Mouse (Mus musculus) small intestine, adult 2 months (tissue): Measurements from ENCODE around the gene Gabrd. TPM values are rescaled to one million over a fixed set of nuclear protein-coding genes. Genes with fewer than 3 reads are reported as not detected.

Experiments
- H3K27ac ChIP-seq: fragments of 200-500 bp; 2 replicates; pipeline ENCODE4 v1.5.1; 2012; ENCODE audit warnings: low read depth, low read length, control low read depth, inconsistent platforms; ENCODE audit not compliant: insufficient read depth
- H3K27me3 ChIP-seq: fragments of 200-500 bp; 2 replicates; pipeline ENCODE4 v1.6.1; 2012; ENCODE audit warnings: mild to moderate bottlenecking, moderate library complexity, low read length, inconsistent platforms; ENCODE audit not compliant: control insufficient read depth, insufficient read depth
- H3K36me3 ChIP-seq: fragments of 200-500 bp; 2 replicates; pipeline ENCODE4 v1.6.1; 2012; ENCODE audit warnings: mild to moderate bottlenecking, low read length, control low read depth, inconsistent platforms; ENCODE audit not compliant: control insufficient read depth, insufficient read depth
- H3K4me1 ChIP-seq: fragments of 200-500 bp; 2 replicates; pipeline ENCODE4 v1.6.1; 2012; ENCODE audit warnings: low read length, inconsistent platforms, mixed read lengths; ENCODE audit not compliant: control insufficient read depth, insufficient read depth, insufficient read length
- H3K4me3 ChIP-seq: fragments of 200-500 bp; 2 replicates; pipeline ENCODE4 v1.5.1; 2012; ENCODE audit warnings: low read depth, mild to moderate bottlenecking, control low read depth, inconsistent platforms, low read length, moderate library complexity
- CTCF ChIP-seq: fragments of 200-500 bp; IDR thresholded peaks from 2 replicates; pipeline ENCODE4 v1.5.1; 2012; ENCODE audit warnings: low read depth, mild to moderate bottlenecking, control low read depth, inconsistent platforms, low read length, moderate library complexity, mixed read lengths; ENCODE audit not compliant: insufficient replicate concordance, insufficient read length; ENCODE audit errors: extremely low read depth
- POLR2A ChIP-seq: fragments of 200-500 bp; IDR thresholded peaks from 2 replicates; pipeline ENCODE4 v1.6.1; 2012; ENCODE audit warnings: low read depth, mild to moderate bottlenecking, control low read depth, inconsistent platforms, low read length, moderate library complexity
- WGBS: fragments of 180-500 bp; shearing (Covaris S2); methylation state at CpG from one replicate; pipeline ENCODE4 v1.1.7; 2018; 5-methylcytosine and 5-hydroxymethylcytosine counted together
- polyA plus RNA-seq: library from polyadenylated mRNA; depleted of rRNA; stranded (reverse); fragments of >200 nt; gene quantifications from 2 replicates; pipeline ENCODE4 v1.2.3, GENCODE M21; 2012; rRNA removed

Gene Gabrd
- 0.55 and 1.3 TPM in 2 replicates for polyA plus RNA-seq

- TF ChIP-seq POLR2A (no peak), CTCF (no peak)
- under 1% methylated on average over 54 of the region's 57 CpGs for WGBS
- Histone ChIP-seq H3K4me1 (peaks cover 6% of the 10 kb centered on the region), H3K36me3 (no peaks in the 10 kb centered on the region), H3K27me3 (0 out of 2 replicates have a peak, but pooled peaks cover 3% of the 10 kb centered on the region), H3K27ac (no peak within 1 kb of the TSS), H3K4me3 (peak within 1 kb of the TSS; percentile 61)
Observed at GRCm38 (mm10) chr4:155397511-155398221, at the start of gene Gabrd. Gene Gabrd, minus strand, starts transcription at chr4:155398112.

- Histone ChIP-seq H3K27ac (no peak overlapping the region), H3K4me3 (no peak overlapping the region), H3K4me1 (no peaks in the 10 kb centered on the region), H3K36me3 (no peaks in the 10 kb centered on the region), H3K27me3 (no peaks in the 10 kb centered on the region)
- no peak for TF ChIP-seq POLR2A
- no peak for TF ChIP-seq CTCF
- WGBS, result 63% methylated on average over 3 of the region's 3 CpGs
Observed at GRCm38 (mm10) chr4:155442808-155443207, 44.9 kb upstream of the Gabrd start.

GRCm38 (mm10) chr4:155433993-155434392 is 36.1 kb upstream of the Gabrd start:
- Histone ChIP-seq H3K27ac (no peak overlapping the region), H3K27me3 (no peaks in the 10 kb centered on the region), H3K4me3 (no peak overlapping the region), H3K4me1 (no peaks in the 10 kb centered on the region), H3K36me3 (no peaks in the 10 kb centered on the region)
- TF ChIP-seq CTCF (no peak), POLR2A (no peak)
- WGBS, result 61% methylated on average over 5 of the region's 5 CpGs

- H3K4me3 ChIP-seq, result no peak overlapping the region
- TF ChIP-seq POLR2A (no peak), CTCF (no peak)
- H3K27me3 ChIP-seq, result no peaks in the 10 kb centered on the region
- H3K27ac ChIP-seq, result no peak overlapping the region
- H3K4me1 ChIP-seq, result no peaks in the 10 kb centered on the region
- WGBS, result 81% methylated on average over 6 of the region's 6 CpGs
- H3K36me3 ChIP-seq, result no peaks in the 10 kb centered on the region
Observed at GRCm38 (mm10) chr4:155432358-155432757, 34.4 kb upstream of the Gabrd start.

DNA sequence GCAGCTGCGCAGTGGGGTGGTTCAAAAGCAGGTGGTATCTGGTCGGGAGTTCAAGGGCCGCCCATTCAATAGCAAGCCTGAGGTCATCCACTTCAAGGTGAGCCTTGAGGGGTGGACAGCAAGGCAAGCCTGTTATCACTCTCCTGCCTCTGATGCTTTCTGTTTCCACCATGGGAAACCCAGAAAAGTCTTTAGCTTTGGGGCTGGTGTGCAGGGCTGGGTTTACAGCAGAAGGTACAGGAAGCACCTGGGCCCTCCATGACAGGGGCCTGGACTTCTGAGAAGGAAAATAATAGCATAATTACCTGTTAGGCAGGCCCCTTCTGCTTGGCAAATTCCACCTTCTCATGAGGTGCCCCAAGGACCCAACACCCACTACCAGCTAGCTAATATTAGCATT is 31.3 kb upstream of the Gabrd start:
- 83% methylated on average over 3 of the region's 3 CpGs for WGBS
- H3K4me1 ChIP-seq, result no peaks in the 10 kb centered on the region
- no peaks in the 10 kb centered on the region for H3K27me3 ChIP-seq
- H3K4me3 ChIP-seq, result no peak overlapping the region
- no peaks in the 10 kb centered on the region for H3K36me3 ChIP-seq
- no peak overlapping the region for H3K27ac ChIP-seq
- TF ChIP-seq POLR2A, result no peak
- no peak for TF ChIP-seq CTCF

DNA sequence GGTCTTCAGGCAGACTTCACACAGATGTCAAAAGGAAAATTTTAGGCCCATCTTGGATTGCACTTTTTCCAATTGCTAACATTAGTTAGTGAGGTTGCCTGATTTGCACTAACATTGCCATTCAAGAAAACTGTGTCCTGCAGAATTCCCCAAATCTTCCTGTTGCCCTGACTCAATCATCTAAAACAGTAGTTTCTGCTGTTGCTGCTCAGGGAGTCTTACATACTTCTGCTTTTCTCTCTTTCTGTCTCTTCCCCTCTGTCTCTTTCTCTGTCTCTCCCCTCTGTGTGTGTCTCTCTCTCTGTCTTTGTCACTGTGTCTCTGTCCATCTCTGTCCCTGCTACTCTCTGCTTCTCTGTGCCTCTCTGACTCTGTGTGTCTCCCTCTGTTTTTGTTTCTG is 30.5 kb upstream of the Gabrd start:
- Histone ChIP-seq H3K4me3 (no peak overlapping the region), H3K27me3 (no peaks in the 10 kb centered on the region), H3K27ac (no peak overlapping the region), H3K36me3 (no peaks in the 10 kb centered on the region), H3K4me1 (no peaks in the 10 kb centered on the region)
- TF ChIP-seq CTCF (no peak), POLR2A (no peak)

DNA sequence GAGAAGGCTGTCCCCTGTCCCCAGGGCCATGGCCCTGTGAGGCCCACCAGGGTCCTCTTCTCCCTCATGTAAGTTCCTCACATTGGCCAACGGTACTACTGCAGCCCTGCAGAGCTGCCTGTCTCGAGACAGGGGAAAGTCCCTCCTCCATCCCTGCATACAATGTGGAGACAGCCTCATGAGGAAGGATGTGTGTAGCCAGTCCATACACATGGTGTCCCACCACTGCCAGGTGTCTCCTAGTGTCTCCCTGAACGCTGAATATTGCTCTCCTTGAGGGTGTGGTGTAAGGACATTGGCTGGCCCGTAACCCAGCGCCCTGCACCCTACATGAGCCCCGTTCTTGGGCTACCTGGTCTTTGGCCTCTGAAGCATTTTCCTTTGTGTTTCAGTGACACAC is 28.4 kb upstream of the Gabrd start:
- Histone ChIP-seq H3K27ac (no peak overlapping the region), H3K27me3 (no peaks in the 10 kb centered on the region), H3K36me3 (no peaks in the 10 kb centered on the region), H3K4me3 (no peak overlapping the region), H3K4me1 (no peaks in the 10 kb centered on the region)
- 70% methylated on average over 6 of the region's 6 CpGs for WGBS
- TF ChIP-seq CTCF, result no peak
- no peak for TF ChIP-seq POLR2A
